Mouse (Mus musculus) limb, embryonic 11.5 days (tissue): ENCODE results near the gene Tnrc6a. TPM values are rescaled to one million over a fixed set of nuclear protein-coding genes. Genes with fewer than 3 reads are reported as not detected.

Experiments
- ATAC-seq: fragments of 200-750 bp; cut with Nextera tagmentation; 2 replicates; pipeline ENCODE4 v1.8.0; 2017; ENCODE audit warnings: low read depth; ENCODE audit not compliant: insufficient number of reproducible peaks, low FRiP score, low TSS enrichment
- DNase-seq: peaks from one replicate; pipeline ENCODE4 v3.0.0-alpha.2; 2015; ENCODE audit warnings: low spot score
- H3K27ac ChIP-seq: fragments of 300-500 bp; sonication (generic); replicated peaks from 2 replicates; pipeline ENCODE4 v1.5.1; 2014; ENCODE audit warnings: low read depth, mild to moderate bottlenecking, low read length
- H3K27me3 ChIP-seq: fragments of 300-500 bp; sonication (generic); 2 replicates; pipeline ENCODE4 v1.6.1; 2014; ENCODE audit warnings: mild to moderate bottlenecking, low read length, mixed read lengths; ENCODE audit not compliant: control insufficient read depth, insufficient read depth
- H3K36me3 ChIP-seq: fragments of 300-500 bp; sonication (generic); 2 replicates; pipeline ENCODE4 v1.6.1; 2014; ENCODE audit warnings: mild to moderate bottlenecking, low read length, moderate library complexity, mixed read lengths; ENCODE audit not compliant: control insufficient read depth, insufficient read depth
- H3K4me1 ChIP-seq: fragments of 300-500 bp; sonication (generic); 2 replicates; pipeline ENCODE4 v1.6.1; 2014; ENCODE audit warnings: low read length, mixed read lengths; ENCODE audit not compliant: control insufficient read depth, insufficient read depth
- H3K4me2 ChIP-seq: fragments of 300-500 bp; sonication (generic); 2 replicates; pipeline ENCODE4 v1.6.1; 2014; ENCODE audit warnings: low read depth, mild to moderate bottlenecking, moderate library complexity; ENCODE audit not compliant: severe bottlenecking
- H3K4me3 ChIP-seq: fragments of 300-500 bp; sonication (generic); 2 replicates; pipeline ENCODE4 v1.5.1; 2014; ENCODE audit warnings: low read depth, low read length
- H3K9ac ChIP-seq: fragments of 300-500 bp; sonication (generic); 2 replicates; pipeline ENCODE4 v1.6.1; 2014; ENCODE audit warnings: mild to moderate bottlenecking, low read length
- H3K9me3 ChIP-seq: fragments of 300-500 bp; sonication (generic); 2 replicates; pipeline ENCODE4 v1.6.1; 2016; ENCODE audit warnings: low read length; ENCODE audit not compliant: control insufficient read depth
- WGBS: fragments of 180-500 bp; shearing (Covaris S2); extraction: QIAGEN DNeasy Blood & Tissue Kit; methylation state at CpG from one replicate; pipeline ENCODE4 v1.1.7; 2014; 5-methylcytosine and 5-hydroxymethylcytosine counted together
- polyA plus RNA-seq: library from polyadenylated mRNA; unstranded; fragments of >200 nt; fragmentation: Nextera tagmentation; extraction: Ambion mirVana; gene quantifications from 2 replicates; pipeline ENCODE4 v1.2.1, GENCODE M21; 2014

Tnrc6a gene
- polyA plus RNA-seq, 1 experiment from 2014 or later = 70.0 TPM

- WGBS = 82% methylated on average over 4 of the region's 4 CpGs
- no peaks in the 10 kb centered on the region for H3K36me3 ChIP-seq
- ATAC-seq = no peak
- no peak overlapping the region for H3K4me2 ChIP-seq
- H3K27ac ChIP-seq = no peak overlapping the region
- no peaks in the 10 kb centered on the region for H3K9me3 ChIP-seq
- no peaks in the 10 kb centered on the region for H3K27me3 ChIP-seq
- no peaks in the 10 kb centered on the region for H3K4me1 ChIP-seq
- H3K9ac ChIP-seq = no peak overlapping the region
- DNase-seq = no peak
- H3K4me3 ChIP-seq = no peak overlapping the region
Measured at GRCm38 (mm10) chr7:123238621-123239020, 114.9 kb downstream of the Tnrc6a start.

- ATAC-seq = no peak
- no peaks in the 10 kb centered on the region for H3K4me1 ChIP-seq
- no peaks in the 10 kb centered on the region for H3K36me3 ChIP-seq
- no peak overlapping the region for H3K4me3 ChIP-seq
- H3K27me3 ChIP-seq = no peaks in the 10 kb centered on the region
- H3K9me3 ChIP-seq = no peaks in the 10 kb centered on the region
- H3K4me2 ChIP-seq = no peak overlapping the region
- WGBS = 82% methylated on average over 6 of the region's 6 CpGs
- H3K27ac ChIP-seq = no peak overlapping the region
- no peak overlapping the region for H3K9ac ChIP-seq
- DNase-seq = no peak
Measured at GRCm38 (mm10) chr7:123240064-123240463, 116.4 kb downstream of the Tnrc6a start.

GRCm38 (mm10) chr7:123242241-123242640, 118.6 kb downstream of the Tnrc6a start:
- DNase-seq (no peak), ATAC-seq (no peak)
- Histone ChIP-seq H3K9me3 (no peaks in the 10 kb centered on the region), H3K9ac (no peak overlapping the region), H3K4me1 (no peaks in the 10 kb centered on the region), H3K27ac (no peak overlapping the region), H3K4me2 (no peak overlapping the region), H3K27me3 (no peaks in the 10 kb centered on the region), H3K36me3 (no peaks in the 10 kb centered on the region), H3K4me3 (no peak overlapping the region)
- WGBS = 90% methylated on average over 7 of the region's 7 CpGs

GRCm38 (mm10) chr7:123244833-123245232, 121.1 kb downstream of the Tnrc6a start:
- H3K4me3 ChIP-seq = no peak overlapping the region
- no peaks in the 10 kb centered on the region for H3K27me3 ChIP-seq
- H3K27ac ChIP-seq = no peak overlapping the region
- no peak for ATAC-seq
- no peaks in the 10 kb centered on the region for H3K36me3 ChIP-seq
- no peaks in the 10 kb centered on the region for H3K4me1 ChIP-seq
- H3K4me2 ChIP-seq = no peak overlapping the region
- no peak overlapping the region for H3K9ac ChIP-seq
- WGBS = 79% methylated on average over 1 of the region's 1 CpGs
- no peak for DNase-seq
- H3K9me3 ChIP-seq = no peaks in the 10 kb centered on the region

Other genes with a start within 250 kb of the Tnrc6a start
- gene Rbbp6, start 158.2 kb upstream of the Tnrc6a start, polyA plus RNA-seq = 37.8 and 39.3 TPM in 2 replicates
- not detected in 2 replicates for gene Slc5a11, start 90.9 kb downstream of the Tnrc6a start, polyA plus RNA-seq
- gene Lcmt1, start 245.9 kb downstream of the Tnrc6a start, polyA plus RNA-seq = 50.7 and 60.7 TPM in 2 replicates
- 32.6 and 32.7 TPM in 2 replicates for gene Arhgap17, start 246.0 kb downstream of the Tnrc6a start, polyA plus RNA-seq